Mouse (Mus musculus) stomach, embryonic 15.5 days (tissue): Measurements from ENCODE around the gene Hoxb3. TPM values are rescaled to one million over a fixed set of nuclear protein-coding genes. Genes with fewer than 3 reads are reported as not detected.

Experiments used
- ATAC-seq: fragments of 200-750 bp; cut with Nextera tagmentation; 2 replicates; pipeline ENCODE4 v1.8.0; 2017; ENCODE audit warnings: low read depth, moderate number of reproducible peaks, moderate TSS enrichment; ENCODE audit not compliant: insufficient read depth, low FRiP score
- H3K27ac ChIP-seq: fragments of 300-500 bp; sonication (generic); 2 replicates; pipeline ENCODE4 v1.5.1; 2015; ENCODE audit warnings: mild to moderate bottlenecking, inconsistent platforms
- H3K27me3 ChIP-seq: fragments of 300-500 bp; sonication (generic); replicated peaks from 2 replicates; pipeline ENCODE4 v1.6.1; 2015; ENCODE audit warnings: inconsistent platforms
- H3K36me3 ChIP-seq: fragments of 300-500 bp; sonication (generic); 2 replicates; pipeline ENCODE4 v1.6.1; 2015; ENCODE audit warnings: inconsistent platforms
- H3K4me1 ChIP-seq: fragments of 300-500 bp; sonication (generic); 2 replicates; pipeline ENCODE4 v1.6.1; 2015; ENCODE audit warnings: inconsistent platforms
- H3K4me2 ChIP-seq: fragments of 300-500 bp; sonication (generic); 2 replicates; pipeline ENCODE4 v1.6.1; 2015; ENCODE audit warnings: mild to moderate bottlenecking, inconsistent platforms
- H3K4me3 ChIP-seq: fragments of 300-500 bp; sonication (generic); replicated peaks from 2 replicates; pipeline ENCODE4 v1.5.1; 2015; ENCODE audit warnings: inconsistent platforms
- H3K9ac ChIP-seq: fragments of 300-500 bp; sonication (generic); 2 replicates; pipeline ENCODE4 v1.6.1; 2015; ENCODE audit warnings: inconsistent platforms
- H3K9me3 ChIP-seq: fragments of 300-500 bp; sonication (generic); 2 replicates; pipeline ENCODE4 v1.6.1; 2016; ENCODE audit warnings: inconsistent platforms
- WGBS: fragments of 180-500 bp; shearing (Covaris S2); methylation state at CpG from one replicate; pipeline ENCODE4 v1.1.7; 2015; 5-methylcytosine and 5-hydroxymethylcytosine counted together
- polyA plus RNA-seq: library from polyadenylated mRNA; unstranded; fragments of >200 nt; fragmentation: Nextera tagmentation; extraction: Ambion mirVana; gene quantifications from 2 replicates; pipeline ENCODE4 v1.2.1, GENCODE M21; 2015

Hoxb3 gene
- polyA plus RNA-seq, 1 experiment from 2014 or later: 2.5 TPM

DNA sequence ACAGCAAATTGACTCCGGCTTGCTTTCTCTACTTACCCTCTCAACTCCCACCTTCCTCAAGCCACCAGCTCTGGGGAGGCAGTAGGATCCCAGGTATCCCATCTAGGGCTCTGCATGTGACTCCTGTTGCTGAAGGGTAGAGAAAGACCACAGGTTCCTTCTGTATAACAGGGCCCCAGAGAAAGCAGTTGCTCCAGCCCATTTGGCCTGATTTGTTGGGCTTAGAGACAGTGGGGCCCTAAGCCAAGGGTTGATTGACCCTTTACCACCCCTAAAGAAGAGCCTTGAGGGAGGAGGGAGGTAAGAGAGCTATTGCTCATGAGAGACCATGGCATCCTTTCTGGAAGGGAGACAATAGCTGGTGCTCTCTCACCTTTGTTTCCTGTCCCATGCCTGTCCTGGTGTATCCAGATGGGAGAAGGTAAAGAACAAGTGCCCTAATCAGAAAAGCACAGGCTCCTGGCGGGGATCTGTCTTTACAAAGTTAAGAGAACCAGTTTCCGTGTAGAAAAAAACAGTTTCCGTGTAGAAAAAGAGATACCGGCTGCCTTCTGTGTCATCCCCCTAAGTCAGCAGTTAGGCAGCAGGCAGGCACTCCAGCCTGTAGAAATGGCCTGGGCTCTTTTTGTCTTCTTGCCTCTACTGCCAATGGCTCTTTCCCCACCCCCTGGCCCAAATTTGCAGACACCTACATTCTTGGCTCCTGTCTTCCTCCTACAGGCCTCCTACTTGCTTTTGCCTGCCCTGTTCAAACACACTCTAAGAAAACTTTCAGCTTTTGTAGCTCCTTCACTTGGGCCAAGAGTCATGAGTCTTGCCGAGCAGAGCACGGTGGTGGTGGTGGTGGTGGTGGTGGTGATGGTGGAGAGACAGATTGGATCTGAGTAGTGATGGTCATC lies 16.1 kb downstream of the Hoxb3 start:
- H3K9ac ChIP-seq: no peak overlapping the region
- ATAC-seq: no peak
- no peak overlapping the region for H3K4me3 ChIP-seq
- 34% methylated on average over 7 of the region's 7 CpGs for WGBS
- peak overlapping the region; percentile 65 for H3K4me2 ChIP-seq
- H3K9me3 ChIP-seq: no peaks in the 10 kb centered on the region
- H3K27ac ChIP-seq: peak overlapping the region; percentile 94
- no peaks in the 10 kb centered on the region for H3K36me3 ChIP-seq
- peaks cover 13% of the 10 kb centered on the region; the same call in 1 of the 2 replicates for H3K27me3 ChIP-seq
- H3K4me1 ChIP-seq: peaks cover 52% of the 10 kb centered on the region

DNA sequence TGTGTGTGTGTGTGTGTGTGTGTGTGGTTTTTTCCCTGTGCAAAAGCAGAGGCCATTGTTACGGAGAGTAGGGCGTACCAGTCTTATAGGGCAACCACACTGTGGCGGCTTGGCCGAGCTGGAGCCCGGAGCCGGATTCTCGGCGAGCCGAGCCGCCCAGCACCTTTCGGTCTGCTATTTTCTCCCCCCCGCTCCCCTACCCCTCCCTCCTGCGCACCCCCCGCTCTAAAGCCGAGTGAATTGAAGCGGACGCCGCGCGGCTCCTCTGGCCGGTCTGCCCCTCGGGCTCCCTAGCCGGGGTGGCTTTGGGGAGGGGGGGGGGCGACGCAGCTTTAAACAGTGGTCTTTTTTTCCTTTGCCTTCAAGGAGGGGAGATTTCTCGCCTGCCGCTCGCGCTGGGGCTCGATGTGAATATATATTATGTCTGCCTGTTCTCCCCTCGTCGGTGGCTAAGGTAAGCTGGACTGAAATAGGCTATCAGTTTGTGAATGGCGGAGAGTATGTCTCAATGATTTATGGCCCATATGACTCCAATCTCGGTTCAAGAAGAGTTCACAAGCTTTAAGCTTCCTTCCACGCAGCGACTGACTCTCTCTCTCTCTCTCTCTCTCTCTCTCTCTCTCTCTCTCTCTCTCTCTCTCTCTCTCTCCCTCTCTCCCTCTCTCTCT lies 17.7 kb downstream of the Hoxb3 start:
- peaks cover 51% of the 10 kb centered on the region for H3K4me1 ChIP-seq
- WGBS: 2% methylated on average over 28 of the region's 36 CpGs
- ATAC-seq: peak; percentile 52; the same call in 1 of the 2 replicates
- H3K4me3 ChIP-seq: peak overlapping the region; percentile 42
- peaks cover 28% of the 10 kb centered on the region for H3K27me3 ChIP-seq
- H3K27ac ChIP-seq: peak overlapping the region; percentile 94
- H3K36me3 ChIP-seq: no peaks in the 10 kb centered on the region
- peak overlapping the region; percentile 65 for H3K4me2 ChIP-seq
- H3K9ac ChIP-seq: peak overlapping the region; percentile 50; the same call in 1 of the 2 replicates
- H3K9me3 ChIP-seq: no peaks in the 10 kb centered on the region

DNA sequence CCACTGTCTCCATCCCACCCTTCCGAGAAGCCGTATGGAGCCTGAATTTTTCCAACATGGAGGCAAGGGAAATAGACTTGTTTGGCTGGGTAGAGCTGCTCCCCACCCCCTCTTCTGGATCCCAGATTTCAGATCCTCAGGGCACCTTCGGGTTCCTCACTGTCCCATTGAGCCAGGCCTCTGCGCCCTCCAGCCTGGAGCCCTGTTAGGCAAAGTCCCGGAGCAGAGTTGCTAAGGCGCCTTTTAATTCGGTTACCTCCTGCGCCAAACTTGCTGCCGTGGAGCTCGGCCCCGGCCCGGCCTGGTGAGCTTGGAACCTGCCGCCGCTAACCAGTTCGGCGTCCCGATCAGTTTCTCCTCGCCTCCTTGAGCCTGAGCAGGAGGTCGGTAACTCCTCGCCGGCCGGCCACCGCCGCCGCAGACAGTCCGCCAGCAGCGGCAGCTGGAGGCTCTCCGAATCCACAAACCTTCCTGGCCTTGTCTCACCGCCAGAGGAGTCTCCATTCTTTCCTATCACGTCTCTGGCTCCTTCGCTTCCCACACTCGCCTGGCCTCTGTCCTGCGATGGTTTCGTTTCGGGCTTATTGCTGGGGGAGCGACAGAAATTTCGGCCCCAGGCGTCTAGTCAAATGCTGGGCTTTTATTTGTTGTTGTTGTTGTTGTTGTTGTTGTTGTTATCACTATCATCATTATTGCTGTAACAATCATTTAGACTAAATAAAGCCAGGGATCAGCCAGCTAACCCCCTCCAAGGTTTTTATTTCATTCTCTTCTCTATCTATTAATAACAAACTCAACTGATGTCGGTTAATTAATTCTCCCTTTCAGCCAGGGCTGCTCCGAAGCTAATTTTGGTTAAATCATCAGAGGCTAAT lies 18.8 kb downstream of the Hoxb3 start:
- no peaks in the 10 kb centered on the region for H3K36me3 ChIP-seq
- H3K4me2 ChIP-seq: peak overlapping the region; percentile 65
- H3K9me3 ChIP-seq: no peaks in the 10 kb centered on the region
- H3K9ac ChIP-seq: peak overlapping the region; percentile 44; the same call in 1 of the 2 replicates
- H3K4me3 ChIP-seq: peak overlapping the region; percentile 42
- H3K4me1 ChIP-seq: peaks cover 50% of the 10 kb centered on the region
- no peak for ATAC-seq
- H3K27ac ChIP-seq: peak overlapping the region; percentile 94
- H3K27me3 ChIP-seq: peaks cover 36% of the 10 kb centered on the region
- 2% methylated on average over 40 of the region's 40 CpGs for WGBS

DNA sequence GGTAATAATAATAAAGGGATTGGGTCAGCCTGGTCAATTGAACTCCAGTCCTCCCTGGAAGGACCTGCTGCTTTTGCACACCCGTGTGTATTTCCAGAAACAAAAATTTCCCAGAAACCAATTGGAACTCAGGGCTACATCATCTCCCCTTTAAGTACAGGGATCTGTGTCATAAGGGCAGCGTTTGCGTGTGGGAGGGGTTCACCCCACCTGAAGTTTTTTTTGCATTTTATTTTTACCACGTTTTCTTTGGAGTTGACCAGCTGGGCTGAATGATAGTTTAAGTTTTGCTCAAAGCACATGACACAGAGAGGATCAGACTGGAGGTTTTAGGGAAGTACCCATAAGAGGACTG lies 19.4 kb downstream of the Hoxb3 start:
- H3K27me3 ChIP-seq: peaks cover 36% of the 10 kb centered on the region
- peak overlapping the region; percentile 6; the same call in 1 of the 2 replicates for H3K9ac ChIP-seq
- no peak for ATAC-seq
- peak overlapping the region; percentile 94 for H3K27ac ChIP-seq
- no peaks in the 10 kb centered on the region for H3K9me3 ChIP-seq
- peak overlapping the region; percentile 42; the same call in 1 of the 2 replicates for H3K4me3 ChIP-seq
- 11% methylated on average over 4 of the region's 4 CpGs for WGBS
- peak overlapping the region; percentile 65 for H3K4me2 ChIP-seq
- H3K4me1 ChIP-seq: peaks cover 48% of the 10 kb centered on the region
- H3K36me3 ChIP-seq: no peaks in the 10 kb centered on the region

- Histone ChIP-seq H3K9me3 (no peaks in the 10 kb centered on the region), H3K27ac (peak overlapping the region; percentile 94), H3K27me3 (peaks cover 33% of the 10 kb centered on the region), H3K4me1 (peaks cover 44% of the 10 kb centered on the region), H3K4me3 (0 out of 2 replicates have a peak overlapping the region, but pooled peaks have one; percentile 3), H3K9ac (no peak overlapping the region), H3K4me2 (peak overlapping the region; percentile 65), H3K36me3 (no peaks in the 10 kb centered on the region)
- no peak for ATAC-seq
- WGBS: 24% methylated on average over 2 of the region's 2 CpGs
These were observed 20.1 kb downstream of the Hoxb3 start for GRCm38 (mm10) chr11:96343206-96343745.

DNA sequence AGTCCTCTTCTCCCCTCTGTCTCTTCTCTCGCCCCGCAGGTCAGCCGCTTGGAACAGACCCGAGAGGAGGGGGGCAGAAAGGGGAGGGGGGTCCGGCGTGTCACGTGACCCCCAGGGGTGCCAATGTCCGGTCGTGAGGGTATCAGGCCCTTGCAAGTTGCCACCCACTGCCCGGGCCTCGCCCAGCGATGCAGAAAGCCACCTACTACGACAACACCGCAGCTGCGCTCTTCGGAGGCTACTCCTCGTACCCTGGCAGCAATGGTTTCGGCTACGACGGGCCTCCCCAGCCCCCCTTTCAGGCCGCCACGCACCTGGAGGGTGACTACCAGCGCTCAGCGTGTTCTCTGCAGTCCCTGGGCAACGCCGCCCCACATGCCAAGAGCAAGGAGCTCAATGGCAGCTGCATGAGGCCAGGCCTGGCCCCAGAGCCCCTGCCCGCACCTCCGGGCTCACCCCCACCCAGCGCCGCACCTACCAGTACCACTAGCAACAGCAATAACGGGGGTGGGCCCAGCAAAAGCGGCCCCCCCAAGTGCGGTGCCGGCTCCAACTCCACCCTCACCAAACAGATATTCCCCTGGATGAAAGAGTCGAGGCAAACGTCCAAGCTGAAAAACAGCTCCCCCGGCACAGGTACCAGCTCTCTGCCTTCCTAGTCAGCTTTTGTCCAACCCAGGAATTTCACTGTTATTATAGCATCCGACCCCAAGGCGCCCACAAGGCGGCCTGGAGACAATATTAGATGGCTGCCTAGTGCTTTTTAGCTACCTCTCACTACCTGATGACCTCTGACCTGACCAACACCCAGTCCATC lies 21.1 kb downstream of the Hoxb3 start:
- no peak for ATAC-seq
- peak overlapping the region; percentile 65 for H3K4me2 ChIP-seq
- H3K4me1 ChIP-seq: peaks cover 40% of the 10 kb centered on the region
- 0 out of 2 replicates have a peak overlapping the region, but pooled peaks have one; percentile 0 for H3K9ac ChIP-seq
- H3K27ac ChIP-seq: peak overlapping the region; percentile 94
- no peaks in the 10 kb centered on the region for H3K9me3 ChIP-seq
- H3K27me3 ChIP-seq: peaks cover 27% of the 10 kb centered on the region
- 14% methylated on average over 39 of the region's 40 CpGs for WGBS
- H3K4me3 ChIP-seq: peak overlapping the region; percentile 32
- H3K36me3 ChIP-seq: no peaks in the 10 kb centered on the region

DNA sequence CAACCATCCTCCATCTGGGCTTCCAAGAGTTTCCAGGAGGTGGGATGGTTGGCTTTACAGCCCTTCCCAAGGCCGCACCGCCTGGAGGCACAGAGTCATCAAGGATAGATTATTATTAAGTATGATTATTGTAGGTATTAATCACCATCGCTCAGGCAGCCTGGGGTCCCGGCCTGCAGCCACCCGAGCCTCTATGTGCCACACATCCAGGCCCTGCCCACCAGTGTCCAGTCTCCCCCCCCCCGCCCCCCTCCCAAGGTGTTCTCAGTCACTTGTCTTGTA lies 21.7 kb downstream of the Hoxb3 start:
- no peak overlapping the region for H3K9ac ChIP-seq
- H3K36me3 ChIP-seq: no peaks in the 10 kb centered on the region
- ATAC-seq: no peak
- H3K4me3 ChIP-seq: peak overlapping the region; percentile 32
- H3K4me1 ChIP-seq: peaks cover 34% of the 10 kb centered on the region
- peaks cover 27% of the 10 kb centered on the region for H3K27me3 ChIP-seq
- H3K9me3 ChIP-seq: no peaks in the 10 kb centered on the region
- H3K27ac ChIP-seq: peak overlapping the region; percentile 94
- H3K4me2 ChIP-seq: peak overlapping the region; percentile 65
- WGBS: 9% methylated on average over 6 of the region's 6 CpGs

DNA sequence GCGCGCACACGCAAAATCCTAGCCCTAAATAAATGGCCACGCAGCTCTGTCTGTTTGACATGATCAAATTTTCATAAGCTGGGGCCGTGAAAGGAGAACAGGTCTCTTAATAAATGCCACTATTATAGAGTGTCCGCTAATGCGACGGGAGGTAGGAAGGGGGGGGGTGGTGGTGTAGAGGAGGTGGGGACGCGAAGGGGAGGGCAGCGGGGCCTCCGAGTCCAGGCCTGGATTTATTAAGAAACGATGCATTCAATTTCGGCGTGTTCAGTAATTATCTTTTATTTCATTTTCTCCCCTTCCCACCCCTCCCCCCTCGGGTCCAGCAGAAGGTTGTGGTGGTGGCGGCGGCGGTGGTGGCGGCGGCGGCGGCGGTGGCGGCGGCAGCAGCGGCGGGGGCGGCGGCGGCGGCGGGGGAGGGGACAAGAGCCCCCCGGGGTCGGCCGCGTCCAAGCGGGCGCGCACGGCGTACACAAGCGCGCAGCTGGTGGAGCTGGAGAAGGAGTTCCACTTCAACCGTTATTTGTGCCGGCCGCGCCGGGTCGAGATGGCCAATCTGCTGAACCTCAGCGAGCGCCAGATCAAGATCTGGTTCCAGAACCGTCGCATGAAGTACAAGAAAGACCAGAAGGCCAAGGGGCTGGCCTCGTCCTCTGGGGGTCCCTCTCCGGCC lies 22.2 kb downstream of the Hoxb3 start:
- Histone ChIP-seq H3K4me2 (peak overlapping the region; percentile 65), H3K9me3 (no peaks in the 10 kb centered on the region), H3K27me3 (peaks cover 27% of the 10 kb centered on the region), H3K4me3 (peak overlapping the region; percentile 32), H3K4me1 (peaks cover 37% of the 10 kb centered on the region), H3K9ac (peak overlapping the region; percentile 29; the same call in 1 of the 2 replicates), H3K27ac (peak overlapping the region; percentile 94), H3K36me3 (no peaks in the 10 kb centered on the region)
- no peak for ATAC-seq
- 4% methylated on average over 42 of the region's 56 CpGs for WGBS

GRCm38 (mm10) chr11:96345893-96346806 lies 23.0 kb downstream of the Hoxb3 start:
- H3K9me3 ChIP-seq: no peaks in the 10 kb centered on the region
- H3K9ac ChIP-seq: peak overlapping the region; percentile 9; the same call in 1 of the 2 replicates
- 7% methylated on average over 43 of the region's 45 CpGs for WGBS
- peak overlapping the region; percentile 32 for H3K4me3 ChIP-seq
- no peak for ATAC-seq
- peak overlapping the region; percentile 94 for H3K27ac ChIP-seq
- peaks cover 27% of the 10 kb centered on the region for H3K27me3 ChIP-seq
- H3K36me3 ChIP-seq: no peaks in the 10 kb centered on the region
- peaks cover 44% of the 10 kb centered on the region for H3K4me1 ChIP-seq
- H3K4me2 ChIP-seq: peak overlapping the region; percentile 65
